Mouse (Mus musculus) heart, embryonic 16.5 days (tissue): ENCODE measurements around the gene Olfr516. TPM values are rescaled to one million over a fixed set of nuclear protein-coding genes. Genes with fewer than 3 reads are reported as not detected.
"Not testable (repeated sequence)": the region's sequence is repeated elsewhere in the genome, so short reads cannot be mapped to it uniquely, and the experiment has no call there.

Experiments used
- ATAC-seq: fragments of 200-750 bp; cut with Nextera tagmentation; replicated peaks from 2 replicates; pipeline ENCODE4 v1.8.0; 2017; ENCODE audit warnings: moderate number of reproducible peaks; ENCODE audit not compliant: insufficient read depth, low FRiP score; ENCODE audit errors: extremely low read depth
- H3K27ac ChIP-seq: fragments of 300-500 bp; sonication (generic); 2 replicates; pipeline ENCODE4 v1.5.1; 2014; ENCODE audit warnings: mild to moderate bottlenecking, low read length, control low read depth, moderate library complexity
- H3K27me3 ChIP-seq: fragments of 300-500 bp; sonication (generic); 2 replicates; pipeline ENCODE4 v1.6.1; 2014; ENCODE audit warnings: low read length, mixed read lengths; ENCODE audit not compliant: control insufficient read depth, insufficient read depth
- H3K36me3 ChIP-seq: fragments of 300-500 bp; sonication (generic); 2 replicates; pipeline ENCODE4 v1.6.1; 2014; ENCODE audit not compliant: control insufficient read depth, insufficient read depth
- H3K4me1 ChIP-seq: fragments of 300-500 bp; sonication (generic); 2 replicates; pipeline ENCODE4 v1.6.1; 2014; ENCODE audit warnings: low read length, mixed read lengths; ENCODE audit not compliant: control insufficient read depth, insufficient read depth
- H3K4me2 ChIP-seq: fragments of 300-500 bp; sonication (generic); 2 replicates; pipeline ENCODE4 v1.6.1; 2014; ENCODE audit warnings: low read depth, mild to moderate bottlenecking, control low read depth, low read length
- H3K4me3 ChIP-seq: fragments of 300-500 bp; sonication (generic); 2 replicates; pipeline ENCODE4 v1.5.1; 2014; ENCODE audit warnings: mild to moderate bottlenecking, control low read depth, low read length
- H3K9ac ChIP-seq: fragments of 300-500 bp; sonication (generic); 2 replicates; pipeline ENCODE4 v1.6.1; 2014; ENCODE audit warnings: low read length, control low read depth
- H3K9me3 ChIP-seq: fragments of 300-500 bp; sonication (generic); replicated peaks from 2 replicates; pipeline ENCODE4 v1.6.1; 2016; ENCODE audit warnings: low read length; ENCODE audit not compliant: control insufficient read depth
- WGBS: fragments of 180-500 bp; shearing (Covaris S2); extraction: QIAGEN DNeasy Blood & Tissue Kit; methylation state at CpG from one replicate; pipeline ENCODE4 v1.1.7; 2014; 5-methylcytosine and 5-hydroxymethylcytosine counted together
- polyA plus RNA-seq: library from polyadenylated mRNA; unstranded; fragments of >200 nt; fragmentation: Nextera tagmentation; extraction: Ambion mirVana; gene quantifications from 2 replicates; pipeline ENCODE4 v1.2.1, GENCODE M21; 2015

Olfr516 gene
- not detected in 2 replicates for polyA plus RNA-seq

DNA sequence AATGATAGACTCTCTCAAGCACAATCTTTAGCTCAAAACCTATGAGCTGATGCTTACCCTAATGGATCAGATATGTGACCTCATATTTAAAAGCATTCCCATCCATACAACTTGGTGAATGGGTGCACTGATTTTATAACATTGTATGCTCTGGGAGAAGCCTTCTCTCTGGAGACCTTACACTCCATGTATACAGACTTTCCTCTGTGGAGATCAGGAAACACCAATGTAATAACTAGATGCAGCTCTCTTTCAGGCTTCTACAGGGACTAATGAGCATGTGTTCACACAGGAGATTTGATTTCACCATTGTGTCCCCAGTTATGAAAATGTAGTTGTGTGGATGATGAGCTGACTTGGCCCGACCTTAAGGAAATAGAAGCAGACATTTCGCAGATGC, at the start of gene Olfr516:
Olfr516 (minus strand) TSS at position 101 of the 400 bp plus-strand sequence.
- H3K9me3 ChIP-seq = 0 out of 2 replicates have a peak, but pooled peaks cover 2% of the 10 kb centered on the region
- no peak within 1 kb of the TSS for H3K4me3 ChIP-seq
- H3K27me3 ChIP-seq = no peaks in the 10 kb centered on the region
- WGBS = 73% methylated on average over 2 of the region's 2 CpGs
- H3K4me2 ChIP-seq = no peak within 1 kb of the TSS
- ATAC-seq = no peak
- H3K4me1 ChIP-seq = no peaks in the 10 kb centered on the region
- no peak within 1 kb of the TSS for H3K9ac ChIP-seq
- no peak within 1 kb of the TSS for H3K27ac ChIP-seq
- no peaks in the 10 kb centered on the region for H3K36me3 ChIP-seq

- H3K27me3 ChIP-seq = no peaks in the 10 kb centered on the region
- H3K4me2 ChIP-seq = no peak within 1 kb of the TSS
- ATAC-seq = no peak
- H3K36me3 ChIP-seq = no peaks in the 10 kb centered on the region
- WGBS = 67% methylated on average over 5 of the region's 5 CpGs
- H3K9me3 ChIP-seq = no peaks in the 10 kb centered on the region
- H3K9ac ChIP-seq = no peak within 1 kb of the TSS
- no peak within 1 kb of the TSS for H3K27ac ChIP-seq
- no peak within 1 kb of the TSS for H3K4me3 ChIP-seq
- no peaks in the 10 kb centered on the region for H3K4me1 ChIP-seq
Measured at GRCm38 (mm10) chr7:108894320-108894719, 44.0 kb upstream of the Olfr516 start, which contains the start of gene Olfr519. TSS of gene Olfr519 (minus strand) at chr7:108894420.

GRCm38 (mm10) chr7:108884906-108885305, 34.6 kb upstream of the Olfr516 start, which contains the start of gene Olfr518:
TSS of gene Olfr518 (minus strand) at chr7:108885006.
- Histone ChIP-seq H3K36me3 (no peaks in the 10 kb centered on the region), H3K4me2 (no peak within 1 kb of the TSS), H3K27ac (no peak within 1 kb of the TSS), H3K4me3 (no peak within 1 kb of the TSS), H3K4me1 (no peaks in the 10 kb centered on the region), H3K27me3 (no peaks in the 10 kb centered on the region), H3K9me3 (no peaks in the 10 kb centered on the region), H3K9ac (no peak within 1 kb of the TSS)
- no peak for ATAC-seq
- 65% methylated on average over 4 of the region's 4 CpGs for WGBS

DNA sequence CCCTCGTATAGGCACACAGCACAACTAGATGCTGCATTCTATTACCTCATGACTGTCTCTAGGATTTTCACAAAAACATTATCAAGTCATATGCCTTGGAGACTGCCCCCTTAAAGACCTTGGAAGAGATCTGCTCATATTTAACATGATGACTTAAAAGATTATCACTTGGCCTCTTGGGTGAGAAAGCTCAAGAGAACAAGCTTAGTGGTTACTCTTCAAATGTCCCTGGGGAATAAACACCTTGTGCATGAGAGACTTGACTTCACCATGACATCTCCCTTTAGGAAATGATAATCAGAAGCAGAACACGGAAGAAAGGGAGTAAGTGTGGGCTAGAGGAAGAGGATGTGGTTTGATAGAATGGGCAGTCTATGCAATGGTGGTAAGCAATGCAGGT, 21.9 kb upstream of the Olfr516 start, which contains the start of gene Olfr517:
Olfr517 (minus strand) TSS at position 101 of the 400 bp plus-strand sequence.
- Histone ChIP-seq H3K36me3 (no peaks in the 10 kb centered on the region), H3K27ac (no peak within 1 kb of the TSS), H3K4me1 (no peaks in the 10 kb centered on the region), H3K4me2 (no peak within 1 kb of the TSS), H3K9me3 (no peaks in the 10 kb centered on the region), H3K9ac (no peak within 1 kb of the TSS), H3K4me3 (no peak within 1 kb of the TSS), H3K27me3 (no peaks in the 10 kb centered on the region)
- 48% methylated on average over 2 of the region's 2 CpGs for whole genome bisulfite sequencing
- no peak for ATAC-seq

DNA sequence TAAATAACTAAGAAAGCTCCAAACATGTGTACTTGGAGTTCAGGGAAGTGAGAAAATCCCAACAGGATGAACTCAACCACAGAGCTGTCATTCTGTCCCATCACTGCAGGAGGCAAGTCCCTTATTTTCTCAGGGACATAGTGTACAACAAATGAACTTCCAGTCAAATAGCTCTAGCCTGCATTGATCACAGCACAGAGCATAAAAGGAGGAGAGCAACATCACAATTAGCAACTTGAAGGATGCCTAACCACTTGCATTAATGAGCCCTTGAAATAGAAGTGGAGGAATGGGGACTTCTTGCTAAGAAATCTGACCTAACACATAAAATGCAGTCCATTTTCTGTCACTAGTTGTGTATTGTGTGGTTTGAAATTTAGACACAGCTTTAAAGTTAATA, 24.4 kb downstream of the Olfr516 start, which contains the start of gene Olfr514:
Olfr514 (minus strand) TSS at position 101 of the 400 bp plus-strand sequence.
- no peak within 1 kb of the TSS for H3K27ac ChIP-seq
- no peak within 1 kb of the TSS for H3K4me2 ChIP-seq
- no peak for ATAC-seq
- no peak within 1 kb of the TSS for H3K9ac ChIP-seq
- no peak within 1 kb of the TSS for H3K4me3 ChIP-seq
- H3K36me3 ChIP-seq = no peaks in the 10 kb centered on the region
- H3K27me3 ChIP-seq = no peaks in the 10 kb centered on the region
- H3K9me3 ChIP-seq = no peaks in the 10 kb centered on the region
- no peaks in the 10 kb centered on the region for H3K4me1 ChIP-seq

DNA sequence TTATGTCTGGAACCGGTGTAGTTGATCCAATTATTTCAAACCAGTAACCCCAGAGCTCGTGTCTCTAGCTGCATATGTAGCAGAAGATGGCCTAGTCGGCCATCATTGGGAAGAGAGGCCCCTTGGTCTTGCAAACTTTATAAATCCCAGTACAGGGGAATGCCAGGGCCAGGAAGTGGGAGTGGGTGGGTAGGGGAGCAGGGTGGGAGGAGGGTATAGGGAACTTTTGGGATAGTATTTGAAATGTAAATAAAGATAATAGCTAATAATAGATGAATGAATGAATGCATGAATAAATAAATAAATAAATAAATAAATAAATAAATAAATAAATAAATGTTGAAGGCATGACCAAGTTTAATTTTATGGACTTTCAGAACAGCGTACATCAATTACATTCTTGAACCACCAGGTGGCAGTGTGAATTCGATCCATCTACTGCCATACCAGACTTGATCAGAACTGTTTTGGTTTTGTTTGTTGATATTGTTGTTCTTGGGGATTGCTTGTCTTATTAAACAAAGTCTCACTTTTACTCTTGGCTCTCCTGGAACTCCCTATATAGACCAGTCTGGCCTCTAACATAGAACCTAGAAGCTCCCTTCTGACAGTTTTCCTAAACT, 35.6 kb downstream of the Olfr516 start:
- not testable (repeated sequence) for ATAC-seq, H3K27ac ChIP-seq, H3K36me3 ChIP-seq, H3K4me2 ChIP-seq, H3K9ac ChIP-seq, H3K27me3 ChIP-seq, H3K9me3 ChIP-seq, H3K4me1 ChIP-seq, H3K4me3 ChIP-seq
- WGBS = 41% methylated on average over 5 of the region's 5 CpGs

DNA sequence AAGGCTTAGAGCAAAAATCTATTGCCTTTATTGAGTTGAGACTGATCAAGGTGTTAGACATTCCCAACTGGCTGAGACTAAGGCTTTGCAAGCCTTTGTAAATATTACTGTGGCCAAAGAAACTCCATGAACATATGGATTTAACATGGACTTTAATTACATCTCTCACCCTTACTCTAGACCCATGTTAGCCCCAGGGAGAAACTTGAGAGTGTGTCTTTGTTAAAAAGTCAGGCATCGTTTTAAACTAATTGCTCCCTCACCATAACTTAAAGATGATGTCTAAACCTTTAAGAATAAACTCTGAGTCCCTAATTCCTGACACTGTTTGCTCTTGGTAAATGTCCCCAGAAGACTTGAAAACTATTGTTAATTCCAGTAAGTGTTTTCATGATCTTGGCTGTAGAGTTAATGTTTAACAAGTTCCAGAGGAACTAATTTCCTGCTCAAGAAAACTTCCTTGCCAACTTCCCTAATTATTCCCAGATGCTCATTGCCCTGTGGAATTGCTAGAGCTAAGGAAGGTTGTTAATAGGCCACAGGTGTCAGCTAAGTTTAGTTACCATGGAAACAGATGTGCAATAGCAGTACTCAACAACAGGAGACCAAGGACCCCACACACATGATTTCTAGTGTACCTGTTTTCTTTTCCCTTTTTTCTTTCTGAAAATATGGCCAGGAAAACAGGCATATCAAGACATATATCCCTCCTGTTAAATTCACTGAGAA, 53.0 kb downstream of the Olfr516 start:
- Histone ChIP-seq H3K9ac (no peak overlapping the region), H3K4me1 (no peaks in the 10 kb centered on the region), H3K4me3 (no peak overlapping the region), H3K36me3 (no peaks in the 10 kb centered on the region), H3K27me3 (no peaks in the 10 kb centered on the region), H3K4me2 (no peak overlapping the region), H3K9me3 (no peaks in the 10 kb centered on the region), H3K27ac (no peak overlapping the region)
- ATAC-seq = no peak
- WGBS = 53% methylated on average over 1 of the region's 1 CpGs
